Mouse (Mus musculus) embryo, embryonic 9.5 days (tissue): ENCODE measurements at regions not wholly inside any gene's neighbourhood (a gene's known extent, or its start where the extent isn't known, plus 50 kb on each side); places are given as distances from the start of the nearest gene placed in this dataset.

ENCODE experiments used
- DNase-seq: peaks from one replicate; pipeline ENCODE4 v3.0.0-alpha.2; 2017; ENCODE audit errors: extremely low spot score

- DNase-seq = no peak
Measured at GRCm38 (mm10) chr13:119140436-119140835, 288.0 kb upstream of the Paip1 start.

- DNase-seq = no peak
Measured at GRCm38 (mm10) chr13:119143351-119143750, 285.1 kb upstream of the Paip1 start.

GRCm38 (mm10) chr13:119145713-119146112 lies 282.7 kb upstream of the Paip1 start:
- DNase-seq = no peak

GRCm38 (mm10) chr13:119147701-119148100 lies 280.7 kb upstream of the Paip1 start:
- no peak for DNase-seq

GRCm38 (mm10) chr13:119149141-119149540 lies 279.3 kb upstream of the Paip1 start:
- no peak for DNase-seq

GRCm38 (mm10) chr13:119150847-119151548 lies 277.4 kb upstream of the Paip1 start:
- DNase-seq = no peak

GRCm38 (mm10) chr13:119177753-119178152 lies 250.6 kb upstream of the Paip1 start:
- no peak for DNase-seq

- DNase-seq = no peak
Measured at GRCm38 (mm10) chr13:119178212-119178611, 250.2 kb upstream of the Paip1 start.

- no peak for DNase-seq
Measured at GRCm38 (mm10) chr13:119179157-119179920, 249.1 kb upstream of the Paip1 start.

GRCm38 (mm10) chr13:119184322-119184877 lies 244.0 kb upstream of the Paip1 start:
- no peak for DNase-seq

GRCm38 (mm10) chr13:119185567-119186143 lies 242.7 kb upstream of the Paip1 start:
- no peak for DNase-seq

- DNase-seq = no peak
Measured at GRCm38 (mm10) chr13:119231556-119231955, 196.8 kb upstream of the Paip1 start.

- DNase-seq = no peak
Measured at GRCm38 (mm10) chr13:119232100-119233029, 196.0 kb upstream of the Paip1 start.

- no peak for DNase-seq
Measured at GRCm38 (mm10) chr13:119233030-119233385, 195.4 kb upstream of the Paip1 start.

GRCm38 (mm10) chr13:119233869-119234268 lies 194.5 kb upstream of the Paip1 start:
- DNase-seq = no peak

- DNase-seq = no peak
Measured at GRCm38 (mm10) chr13:119242358-119242757, 186.0 kb upstream of the Paip1 start.

- no peak for DNase-seq
Measured at GRCm38 (mm10) chr13:119247101-119247500, 181.3 kb upstream of the Paip1 start.

GRCm38 (mm10) chr13:119252006-119252405 lies 176.4 kb upstream of the Paip1 start:
- no peak for DNase-seq

- DNase-seq = no peak
Measured at GRCm38 (mm10) chr13:119256350-119256749, 172.1 kb upstream of the Paip1 start.

- no peak for DNase-seq
Measured at GRCm38 (mm10) chr13:119258515-119258914, 169.9 kb upstream of the Paip1 start.

GRCm38 (mm10) chr13:119263561-119263960 lies 164.8 kb upstream of the Paip1 start:
- no peak for DNase-seq
